9 mouse cellular contexts compared by ENCODE assay signal in the genomic region with DNA sequence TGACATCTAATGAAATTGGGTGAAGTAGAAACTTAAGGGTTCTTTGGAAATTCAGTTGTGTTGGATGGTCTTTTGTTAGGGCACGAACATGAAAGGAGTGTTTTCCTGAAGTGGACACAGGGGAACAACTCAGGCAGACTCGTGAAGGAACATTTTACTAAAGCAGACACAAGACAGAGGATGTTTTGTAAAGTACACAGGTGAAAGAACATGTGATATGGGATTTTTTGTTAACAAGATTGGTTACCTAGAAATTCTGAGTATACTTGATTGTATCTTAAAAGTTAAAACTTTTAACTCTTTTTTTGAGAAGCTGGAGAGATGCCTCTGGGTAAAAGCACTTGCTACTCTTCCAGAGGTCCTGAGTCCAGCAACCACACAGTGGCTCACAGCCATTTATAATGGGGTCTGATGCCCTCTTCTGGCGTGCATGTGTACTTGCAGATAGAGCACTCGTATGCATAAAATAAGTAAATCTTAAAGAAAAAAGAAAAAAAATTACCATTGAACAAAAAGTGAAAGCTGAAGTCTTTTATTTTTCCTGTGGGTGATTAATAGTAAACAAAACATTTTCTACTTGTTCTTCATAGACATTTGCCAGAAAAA. TPM values are rescaled to one million over a fixed set of nuclear protein-coding genes. Genes with fewer than 3 reads are reported as not detected.
DNase-seq lines count a peak whose midpoint lies in the region; ATAC-seq and TF ChIP-seq lines count a peak whose summit lies in the region.
"Had no signal": no experiment of that assay in that cellular context is flagged by ENCODE, and none has a peak within 500 bp of the region (broad histone marks: within the 10 kb centered on the region; RNA-seq: fewer than 3 reads in every experiment).

No protein-coding gene starts in this region.

- no peaks in the 10 kb centered on the region for H3K36me3 ChIP-seq in neural tube, embryonic 15.5 days
- H3K36me3 ChIP-seq in midbrain, postnatal 0 days (ENCODE audit: insufficient read depth, low read length) = no peaks in the 10 kb centered on the region
- H3K36me3 ChIP-seq: neural tube, embryonic 13.5 days had no signal

- H3K9ac ChIP-seq in neural tube, embryonic 15.5 days (replicated peaks) = no peak overlapping the region
- H3K9ac ChIP-seq in midbrain, postnatal 0 days (replicated peaks; ENCODE audit: low read length, poor library complexity, severe bottlenecking) = no peak overlapping the region
- H3K9ac ChIP-seq: neural tube, embryonic 13.5 days had no signal

- TF ChIP-seq CTCF in midbrain, postnatal 0 days (IDR thresholded peaks at IDR 0.05) = peak; percentile 78

- H3K4me2 ChIP-seq in neural tube, embryonic 15.5 days = no peak overlapping the region
- no peak overlapping the region for H3K4me2 ChIP-seq in midbrain, postnatal 0 days (ENCODE audit: low read depth, low read length, poor library complexity, severe bottlenecking)
- H3K4me2 ChIP-seq: neural tube, embryonic 13.5 days had no signal

- no peak overlapping the region for H3K27ac ChIP-seq in neural tube, embryonic 15.5 days (replicated peaks)
- no peak overlapping the region for H3K27ac ChIP-seq in midbrain, postnatal 0 days (ENCODE audit: low read depth, low read length)
- H3K27ac ChIP-seq: neural tube, embryonic 13.5 days had no signal

- whole genome bisulfite sequencing in neural tube, embryonic 15.5 days = 30% methylated on average over 4 of the region's 4 CpGs
- WGBS in midbrain, postnatal 0 days = 32% methylated on average over 4 of the region's 4 CpGs

- no peak for ATAC-seq in neural tube, embryonic 15.5 days (ENCODE audit: low FRiP score)
- no peak for ATAC-seq in midbrain, postnatal 0 days (ENCODE audit: low FRiP score)

- peak; percentile 25 to 35 for DNase-seq in adrenal gland, adult 18-20 months (ENCODE audit: low spot score in 2 of 2)
- no peak for DNase-seq in adrenal gland, postnatal 4 days (ENCODE audit: low spot score in 2 of 2)
- peak; percentile 40 for DNase-seq in neural tube, embryonic 10.5 days (ENCODE audit: extremely low spot score, low spot score)
- peak; percentile 74 for DNase-seq in embryo, embryonic 10.5 days (ENCODE audit: low spot score)
- DNase-seq in kidney, postnatal 14 days = peak; percentile 49
- DNase-seq in midbrain, postnatal 0 days (ENCODE audit: low spot score) = peak; percentile 60
- DNase-seq in cerebellum, adult 9-11 months = no peak

- no peak overlapping the region for H3K4me3 ChIP-seq in neural tube, embryonic 15.5 days (replicated peaks)
- H3K4me3 ChIP-seq in midbrain, postnatal 0 days (ENCODE audit: low read depth, low read length) = no peak overlapping the region
- H3K4me3 ChIP-seq: neural tube, embryonic 13.5 days had no signal

- no peaks in the 10 kb centered on the region for H3K27me3 ChIP-seq in neural tube, embryonic 15.5 days (replicated peaks)
- H3K27me3 ChIP-seq in midbrain, postnatal 0 days (ENCODE audit: insufficient read depth, low read length) = no peaks in the 10 kb centered on the region
- H3K27me3 ChIP-seq: neural tube, embryonic 13.5 days had no signal

- peaks cover 13% of the 10 kb centered on the region for H3K4me1 ChIP-seq in neural tube, embryonic 15.5 days
- 0 out of 2 replicates have a peak, but pooled peaks cover 3% of the 10 kb centered on the region for H3K4me1 ChIP-seq in midbrain, postnatal 0 days (ENCODE audit: insufficient read depth, low read length)

- no peaks in the 10 kb centered on the region for H3K9me3 ChIP-seq in neural tube, embryonic 15.5 days (replicated peaks)
- H3K9me3 ChIP-seq in midbrain, postnatal 0 days (ENCODE audit: low read length) = no peaks in the 10 kb centered on the region
- H3K9me3 ChIP-seq: neural tube, embryonic 13.5 days had no signal

RNA-seq across cellular contexts. Expression of a gene that starts 54.4 kb away (rescaled TPM):
- 10 to 100 TPM; 35.4 to 46.2 TPM for total RNA-seq in adrenal gland, adult 18-20 months (2021)
- total RNA-seq in adrenal gland, postnatal 4 days (2021) = 10 to 100 TPM; 78.3 to 80.1 TPM
- 56.6 and 86.2 TPM in 2 replicates for polyA plus RNA-seq in neural tube, embryonic 15.5 days (2015; fragmentation: Nextera tagmentation; extraction: Ambion mirVana)
- 32.3 and 39.4 TPM in 2 replicates for total RNA-seq in midbrain, postnatal 0 days (2014; rRNA removed)
- 41.3 and 44.0 TPM in 2 replicates for polyA plus RNA-seq in midbrain, postnatal 0 days (2015; fragmentation: Nextera tagmentation; extraction: Ambion mirVana)

Comparison
In these comparisons a context has a peak if more than half of its experiments do, and no peak if none do; other contexts are left out.
1. DNase-seq: peak in adrenal gland, adult 18-20 months (2 of 2), neural tube, embryonic 10.5 days (single experiment), embryo, embryonic 10.5 days (single experiment), kidney, postnatal 14 days (single experiment) and midbrain, postnatal 0 days (single experiment); none in adrenal gland, postnatal 4 days (0 of 2) and cerebellum, adult 9-11 months (single experiment).